Mouse (Mus musculus): ENCODE results near the gene Tmem170b.

Tmem170b gene

DNA sequence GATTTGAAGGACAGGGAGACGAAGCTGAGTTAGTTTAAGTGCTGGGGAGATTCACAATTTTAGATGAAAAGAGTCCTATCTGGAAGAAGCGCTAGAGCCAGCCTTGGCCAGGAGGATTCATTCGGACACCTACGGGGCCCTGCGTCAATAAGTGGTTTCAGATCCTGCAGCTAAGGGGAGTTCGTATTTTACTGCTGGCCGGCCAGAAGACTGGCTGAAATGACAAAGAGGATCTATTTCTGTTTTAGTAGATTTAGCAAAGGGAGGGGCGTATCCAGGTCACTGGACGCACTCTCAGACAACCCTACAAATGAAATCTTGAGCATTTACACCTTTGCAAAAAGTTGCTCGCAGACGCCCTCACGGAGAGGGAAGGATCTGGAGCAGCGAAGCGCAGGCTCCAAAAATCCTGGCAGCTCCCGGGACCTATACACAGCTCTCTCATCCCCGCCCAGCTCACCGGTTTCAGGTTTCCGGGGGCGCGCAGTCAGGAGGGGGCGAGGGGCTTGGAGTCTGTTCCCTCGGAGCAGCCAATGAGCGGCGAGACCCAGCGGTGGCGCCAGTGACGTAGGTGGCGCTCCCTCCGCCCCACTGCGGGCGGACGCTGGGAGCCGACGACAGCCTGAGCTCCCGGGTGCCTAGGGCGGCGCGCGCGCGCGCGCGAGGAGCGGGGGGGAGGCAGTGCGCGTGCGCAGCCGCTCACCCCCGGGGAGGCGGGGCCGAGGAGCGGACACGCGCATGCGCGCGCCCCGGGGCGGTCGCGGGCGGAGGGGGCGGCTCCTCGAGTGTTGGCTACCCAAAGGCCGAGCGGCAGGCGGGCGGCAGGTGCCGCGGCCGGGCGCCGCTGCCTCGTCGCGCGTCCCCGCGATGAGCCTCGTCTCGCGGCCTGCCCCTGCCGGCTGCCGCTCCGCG lies at the start of gene Tmem170b:
Tmem170b (plus strand) TSS at position 809 of the 912 bp plus-strand sequence.
- peak; percentile 97 for DNase-seq (ENCODE audit: low spot score in 2 of 2)

DNA sequence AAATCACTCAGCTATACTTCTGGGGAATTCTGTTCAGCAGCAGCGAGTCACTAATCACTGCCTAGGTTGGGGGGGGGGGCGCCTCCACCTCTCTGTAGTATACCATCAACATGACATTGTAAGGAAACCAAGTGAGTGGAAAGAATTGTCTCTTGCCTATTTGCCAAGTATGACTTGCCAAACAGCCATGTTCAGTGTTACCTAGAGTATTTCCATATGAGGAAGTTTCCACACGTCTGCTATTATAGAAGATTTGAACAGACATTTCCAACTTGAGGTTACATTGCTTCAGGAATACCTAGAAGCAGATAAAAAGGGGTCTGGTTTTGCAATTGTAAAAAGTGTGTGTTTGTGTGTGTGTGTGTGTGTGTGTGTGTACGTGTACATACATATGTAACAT lies 44.7 kb upstream of the Tmem170b start:
- no peak for DNase-seq (ENCODE audit: low spot score in 2 of 2)

DNA sequence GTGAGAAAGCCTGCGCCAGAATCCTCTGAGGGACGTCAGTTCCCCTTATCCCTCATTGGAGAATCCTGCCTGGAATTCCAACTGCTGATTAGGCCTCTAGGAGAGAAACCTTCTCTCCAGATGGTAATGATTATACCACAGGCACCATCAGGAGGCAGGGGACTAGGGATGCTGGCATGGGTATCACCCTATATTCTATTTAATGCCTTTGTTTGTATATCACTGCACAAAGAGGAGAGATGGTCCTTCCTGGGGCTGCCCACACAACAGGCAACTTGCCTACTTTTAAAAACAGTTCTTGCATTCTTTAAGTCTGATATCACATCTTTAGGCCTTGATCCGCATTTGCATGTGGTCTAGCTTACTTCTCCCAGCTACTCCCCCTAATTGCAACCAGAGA lies 37.3 kb upstream of the Tmem170b start:
- no peak for DNase-seq (ENCODE audit: low spot score in 2 of 2)

DNA sequence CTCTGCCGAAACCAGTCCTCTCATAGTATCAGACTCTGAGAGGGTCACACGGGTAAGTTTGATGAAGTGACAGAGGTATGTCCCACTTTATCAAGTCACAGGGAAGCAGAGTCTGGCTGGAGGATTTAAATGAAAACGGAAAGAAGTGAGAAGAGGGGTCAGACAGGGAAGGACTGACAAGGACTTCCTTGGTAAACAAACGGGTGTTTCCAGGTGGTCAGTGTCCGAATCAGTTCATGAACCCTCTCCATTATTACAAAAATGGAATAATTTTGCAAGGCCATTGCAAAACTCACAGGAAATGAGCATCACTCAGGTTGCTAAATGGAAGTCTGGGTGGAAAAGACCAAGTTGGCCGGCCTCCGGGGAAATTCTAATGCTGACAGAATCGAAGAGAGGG lies 36.8 kb upstream of the Tmem170b start:
- DNase-seq (ENCODE audit: low spot score in 2 of 2), result no peak

DNA sequence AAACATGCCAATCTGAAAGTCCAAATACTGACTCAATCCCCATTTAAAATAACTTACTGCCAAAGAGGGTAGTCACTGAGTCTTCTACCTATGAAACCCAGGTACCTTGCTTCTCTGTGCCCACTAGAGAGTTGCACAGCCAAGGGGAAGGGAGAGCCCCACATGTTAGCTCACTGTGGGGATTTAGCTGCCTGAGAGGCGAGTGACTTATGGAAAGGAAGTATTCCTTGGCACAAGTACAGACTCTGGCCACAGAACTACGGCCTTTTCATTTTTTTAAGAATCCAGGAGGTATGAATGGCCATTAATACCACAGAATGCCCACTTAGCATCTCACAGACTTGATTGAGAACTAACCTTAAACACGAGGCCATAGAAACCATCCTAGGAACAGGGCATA lies 35.9 kb upstream of the Tmem170b start:
- DNase-seq (ENCODE audit: low spot score in 2 of 2), result no peak

DNA sequence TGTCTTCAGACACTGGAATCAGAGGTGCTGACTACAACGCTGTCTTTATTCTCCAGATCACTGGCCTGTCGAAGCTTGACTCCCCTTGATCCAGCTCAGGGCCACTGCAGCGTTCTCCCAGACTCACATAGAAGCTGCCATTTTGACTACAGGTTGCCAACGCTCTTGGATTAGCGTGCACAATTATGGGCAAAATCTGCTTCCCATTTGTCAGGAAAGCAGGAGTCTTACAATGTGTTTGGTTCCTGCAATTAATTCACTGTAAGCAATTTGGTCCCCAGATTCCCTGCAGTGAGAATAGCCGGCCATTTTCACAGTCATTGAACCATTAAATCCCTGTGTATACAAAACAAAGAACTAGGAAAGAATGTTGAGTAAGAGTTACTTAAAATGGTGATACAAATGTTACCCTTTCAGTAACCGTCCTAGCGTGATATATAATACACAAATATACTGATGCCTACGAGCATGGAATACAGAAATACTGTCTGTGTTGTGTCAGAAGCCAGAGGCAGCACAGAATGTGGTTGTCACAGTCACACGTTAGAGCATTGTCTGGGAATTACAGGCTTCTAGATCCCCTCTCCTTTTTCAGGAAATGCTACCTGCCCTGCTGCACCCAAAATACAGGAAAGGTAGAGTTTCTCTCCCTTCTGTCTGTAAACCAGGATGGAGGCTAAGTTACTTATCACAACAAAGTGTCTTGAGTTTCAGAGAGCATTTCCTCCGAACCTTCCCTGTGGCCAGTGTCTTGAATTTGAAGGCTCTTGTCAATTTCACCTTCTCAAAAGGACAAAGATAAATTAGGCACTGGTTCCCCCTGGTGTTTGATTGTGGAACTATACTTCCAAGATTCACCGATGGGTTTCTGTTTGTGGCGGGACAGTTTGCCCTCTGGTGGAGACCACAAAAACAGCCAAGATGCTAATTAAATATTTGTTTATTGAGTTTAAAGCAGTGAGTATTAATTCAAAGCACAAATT lies 34.0 kb upstream of the Tmem170b start:
- DNase-seq (ENCODE audit: low spot score in 2 of 2), result peak; percentile 37 to 96

DNA sequence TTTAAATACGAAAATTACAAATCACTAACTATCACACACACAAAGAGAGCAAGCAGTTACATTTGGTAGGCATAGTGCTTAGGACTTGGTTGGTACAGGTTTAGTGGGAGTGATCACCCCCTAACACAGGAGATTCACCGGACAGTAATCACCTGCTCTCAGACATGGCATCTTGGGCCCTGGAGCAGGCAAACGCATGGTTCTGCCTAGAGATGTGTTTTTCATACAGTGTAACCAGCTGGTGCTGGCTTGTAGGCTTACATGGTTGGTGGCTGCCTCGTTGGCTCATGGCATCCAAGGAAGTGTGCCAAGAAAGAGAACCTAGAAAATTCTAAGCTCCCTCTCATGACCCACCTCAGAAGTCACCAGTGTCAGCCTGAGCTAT lies 33.4 kb upstream of the Tmem170b start:
- DNase-seq (ENCODE audit: low spot score in 2 of 2), result no peak

DNA sequence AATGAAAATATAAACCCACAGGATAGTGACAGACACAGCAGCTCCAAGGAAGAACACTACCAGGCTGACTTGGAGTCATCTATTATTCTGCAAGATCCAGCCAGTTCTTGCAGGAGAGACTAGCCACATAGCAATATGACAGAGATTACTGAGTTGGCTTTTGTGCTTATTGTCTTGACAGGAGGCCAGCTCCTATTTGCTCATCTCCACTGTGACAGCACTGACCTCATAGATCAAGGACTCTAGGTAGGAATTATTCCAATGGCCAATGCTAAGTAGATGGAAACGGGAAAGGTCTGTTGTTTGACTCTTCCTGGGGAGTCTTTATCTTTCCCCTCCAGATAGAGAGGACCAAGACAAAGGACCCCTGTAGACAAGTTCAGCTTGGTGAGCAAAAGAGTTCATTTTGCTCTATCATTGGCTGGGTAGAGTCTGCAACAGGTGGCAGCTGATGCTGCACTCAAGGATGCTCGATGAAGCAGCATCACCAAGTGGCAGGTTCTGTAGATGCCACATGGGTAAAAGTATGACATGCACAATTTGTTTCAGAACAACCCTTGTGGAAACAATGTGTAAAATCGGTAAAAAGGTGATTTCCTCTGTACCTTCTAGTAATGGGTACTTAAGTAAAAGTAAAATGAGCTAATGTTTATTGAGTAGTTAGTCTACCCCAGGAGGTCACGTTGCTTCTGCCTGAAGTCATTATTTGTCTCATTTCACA lies 32.4 kb upstream of the Tmem170b start:
- no peak for DNase-seq (ENCODE audit: low spot score in 2 of 2)

DNA sequence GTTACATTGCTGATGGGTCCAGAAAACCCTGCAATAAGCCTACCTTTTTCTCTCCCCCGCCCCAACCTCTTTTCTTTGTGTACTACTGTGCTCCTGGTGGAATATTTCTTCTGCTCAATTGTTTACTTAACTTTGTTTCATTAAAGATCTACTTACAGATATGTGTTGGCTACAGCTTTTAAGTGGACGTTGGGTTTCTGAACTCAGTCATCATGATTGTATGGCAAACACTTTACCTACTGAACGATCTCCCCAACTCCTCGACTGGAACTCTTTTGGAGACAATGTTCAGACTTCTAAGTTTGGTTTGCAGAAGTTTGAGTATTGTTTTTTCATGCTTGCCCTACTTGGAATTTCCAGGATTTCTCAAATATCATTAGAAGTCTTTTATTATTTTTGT lies 24.6 kb upstream of the Tmem170b start:
- no peak for DNase-seq (ENCODE audit: low spot score in 2 of 2)

DNA sequence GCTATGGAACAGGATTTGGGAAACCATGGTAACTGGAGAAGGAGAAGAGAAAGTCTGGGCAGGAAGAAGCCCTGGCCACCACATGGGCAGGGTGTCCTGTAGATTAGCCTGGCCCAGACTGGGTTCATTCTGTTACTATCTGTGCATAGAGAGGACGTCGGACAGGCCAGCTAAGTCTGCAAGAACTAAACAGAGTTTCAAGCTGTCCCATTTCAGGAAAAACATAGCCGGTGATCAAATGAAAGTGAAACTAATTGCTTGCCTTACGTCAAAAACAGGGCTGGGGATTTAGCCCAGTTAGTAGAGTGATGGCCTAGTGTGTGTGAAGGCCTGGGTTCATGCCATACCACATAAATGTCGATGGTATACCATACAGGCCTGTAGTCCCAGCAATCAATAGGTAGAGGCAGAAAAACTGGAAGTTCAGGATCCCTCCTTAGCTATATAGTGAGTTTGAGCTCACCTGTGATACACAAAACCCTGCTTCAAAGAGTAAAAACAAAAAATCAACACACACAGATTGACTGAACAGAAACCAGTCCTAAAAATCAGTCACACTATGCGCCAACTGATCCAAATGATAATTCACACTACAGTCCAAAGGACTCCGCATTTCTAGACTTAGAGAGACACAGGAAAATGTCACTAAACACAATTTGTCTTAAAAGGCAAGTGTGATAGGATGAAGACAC lies 21.9 kb upstream of the Tmem170b start:
- no peak for DNase-seq (ENCODE audit: low spot score in 2 of 2)

DNA sequence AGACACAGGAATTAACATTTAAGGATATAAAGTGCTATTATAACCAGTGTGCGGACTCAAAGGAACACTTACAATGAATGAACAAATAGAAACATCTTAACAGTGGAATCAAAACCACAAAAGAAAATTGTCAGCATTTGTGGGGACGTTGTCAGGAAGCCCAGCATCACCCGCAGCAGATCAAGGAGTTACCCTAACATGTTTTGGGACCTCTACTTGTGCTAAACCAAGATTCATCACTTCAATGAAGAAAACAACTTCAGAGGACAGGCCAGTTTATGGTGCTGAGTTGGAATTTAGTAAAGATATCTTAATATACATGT lies 21.4 kb upstream of the Tmem170b start:
- DNase-seq (ENCODE audit: low spot score in 2 of 2), result no peak

DNA sequence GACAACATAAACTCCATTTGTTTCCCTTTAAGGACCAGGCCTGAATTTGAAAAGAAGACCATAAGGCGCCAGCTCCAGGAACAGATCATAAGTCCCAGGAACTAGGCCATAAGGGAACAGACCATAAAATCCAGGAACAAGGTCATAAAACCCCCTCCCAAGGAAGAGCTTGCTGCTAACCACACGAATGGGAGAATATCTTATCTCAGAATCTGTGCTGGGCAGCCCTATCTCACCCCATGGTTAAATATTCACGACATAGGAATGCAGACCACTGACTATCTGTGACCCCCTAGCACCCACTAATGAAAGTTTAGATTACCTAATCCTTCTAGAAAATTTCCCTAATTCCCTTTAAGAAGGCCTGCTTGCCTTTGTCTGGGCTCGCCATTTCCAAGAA lies 20.8 kb upstream of the Tmem170b start:
- no peak for DNase-seq (ENCODE audit: low spot score in 2 of 2)

DNA sequence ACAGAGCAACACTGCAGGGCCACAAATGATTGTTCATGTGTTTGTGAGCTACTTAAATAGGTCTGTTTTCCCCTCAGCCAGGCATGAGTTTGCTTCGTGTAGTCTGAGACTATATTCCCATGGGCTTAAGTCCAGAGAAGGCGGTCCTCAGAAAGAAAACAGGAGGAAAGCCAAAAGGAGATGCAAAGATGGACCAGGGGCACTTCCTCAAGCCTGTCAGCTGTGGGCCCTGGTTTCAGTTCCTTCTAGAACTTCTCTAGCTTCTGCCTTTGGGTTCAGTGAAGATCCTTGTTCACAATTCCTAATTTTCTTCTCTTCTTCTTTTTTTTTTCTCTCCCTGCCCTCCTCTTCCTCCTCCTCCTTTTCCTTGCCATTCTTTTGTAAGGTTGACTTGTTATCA lies 9.0 kb upstream of the Tmem170b start:
- no peak for DNase-seq (ENCODE audit: low spot score in 2 of 2)

DNA sequence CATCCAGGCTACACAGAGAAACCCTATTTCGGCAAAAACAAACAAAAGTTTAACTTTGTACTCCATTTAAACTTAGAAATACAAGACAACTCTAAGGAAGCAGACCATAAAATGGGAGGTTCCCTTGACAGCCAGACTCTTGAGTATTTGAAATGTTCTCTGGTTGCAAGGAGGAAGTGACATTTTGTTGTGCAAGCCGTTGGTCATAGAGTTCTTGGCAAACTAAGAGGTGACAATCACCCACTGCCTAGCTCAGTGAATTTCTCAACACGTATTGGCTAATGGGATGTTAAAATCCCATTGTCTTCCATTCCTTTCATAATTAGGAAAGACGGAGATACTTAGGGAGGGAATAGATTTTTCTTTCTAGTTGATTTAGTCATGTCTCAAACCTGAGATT lies 5.7 kb upstream of the Tmem170b start:
- DNase-seq (ENCODE audit: low spot score in 2 of 2), result no peak

DNA sequence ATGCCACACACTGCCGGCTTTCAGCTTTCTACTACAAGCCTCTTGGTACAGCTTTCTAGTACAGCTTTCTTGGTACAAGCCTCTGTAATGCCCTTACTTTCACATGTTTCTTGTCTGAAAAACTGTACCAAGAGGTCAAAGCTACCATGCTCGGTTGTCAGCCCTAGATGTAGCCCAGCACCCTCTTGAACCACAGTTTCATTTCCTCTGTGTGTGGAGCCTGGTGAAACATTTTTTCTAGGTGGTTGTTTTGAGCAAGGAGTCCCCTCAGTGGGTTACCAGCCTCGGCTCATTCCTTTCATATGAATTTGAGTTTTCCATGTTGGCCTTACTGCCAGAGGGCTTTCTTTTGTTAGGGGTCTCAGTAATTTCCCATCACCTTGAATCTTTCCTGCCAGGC lies 4.7 kb upstream of the Tmem170b start:
- no peak for DNase-seq (ENCODE audit: low spot score in 2 of 2)

DNA sequence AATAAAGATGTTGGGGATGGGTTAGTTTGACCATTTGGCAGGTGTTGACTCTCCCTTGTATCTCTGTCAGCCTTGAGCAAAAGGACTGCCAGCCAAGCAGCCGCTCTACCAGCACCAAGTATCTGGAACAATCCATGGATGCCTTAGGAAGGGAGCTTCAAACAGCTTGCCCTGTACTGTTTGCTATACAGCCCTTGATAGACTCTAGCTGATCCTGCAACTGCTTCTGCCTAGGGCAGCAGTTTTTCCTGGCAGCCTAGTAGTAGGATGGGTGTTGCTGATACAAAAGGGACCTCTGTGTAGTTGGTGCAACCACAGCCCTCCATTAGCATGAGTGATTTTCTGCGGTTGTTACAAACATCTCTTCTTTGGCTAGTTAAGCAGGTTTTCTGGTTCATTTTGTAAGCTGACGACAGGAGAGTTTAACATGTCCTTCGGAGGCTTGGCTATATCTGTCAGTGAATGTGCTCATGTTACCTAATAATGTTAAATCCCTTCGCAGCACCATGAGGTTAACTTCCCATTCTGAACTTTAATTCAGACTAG lies 1.7 kb upstream of the Tmem170b start:
- DNase-seq (ENCODE audit: low spot score in 2 of 2), result no peak

DNA sequence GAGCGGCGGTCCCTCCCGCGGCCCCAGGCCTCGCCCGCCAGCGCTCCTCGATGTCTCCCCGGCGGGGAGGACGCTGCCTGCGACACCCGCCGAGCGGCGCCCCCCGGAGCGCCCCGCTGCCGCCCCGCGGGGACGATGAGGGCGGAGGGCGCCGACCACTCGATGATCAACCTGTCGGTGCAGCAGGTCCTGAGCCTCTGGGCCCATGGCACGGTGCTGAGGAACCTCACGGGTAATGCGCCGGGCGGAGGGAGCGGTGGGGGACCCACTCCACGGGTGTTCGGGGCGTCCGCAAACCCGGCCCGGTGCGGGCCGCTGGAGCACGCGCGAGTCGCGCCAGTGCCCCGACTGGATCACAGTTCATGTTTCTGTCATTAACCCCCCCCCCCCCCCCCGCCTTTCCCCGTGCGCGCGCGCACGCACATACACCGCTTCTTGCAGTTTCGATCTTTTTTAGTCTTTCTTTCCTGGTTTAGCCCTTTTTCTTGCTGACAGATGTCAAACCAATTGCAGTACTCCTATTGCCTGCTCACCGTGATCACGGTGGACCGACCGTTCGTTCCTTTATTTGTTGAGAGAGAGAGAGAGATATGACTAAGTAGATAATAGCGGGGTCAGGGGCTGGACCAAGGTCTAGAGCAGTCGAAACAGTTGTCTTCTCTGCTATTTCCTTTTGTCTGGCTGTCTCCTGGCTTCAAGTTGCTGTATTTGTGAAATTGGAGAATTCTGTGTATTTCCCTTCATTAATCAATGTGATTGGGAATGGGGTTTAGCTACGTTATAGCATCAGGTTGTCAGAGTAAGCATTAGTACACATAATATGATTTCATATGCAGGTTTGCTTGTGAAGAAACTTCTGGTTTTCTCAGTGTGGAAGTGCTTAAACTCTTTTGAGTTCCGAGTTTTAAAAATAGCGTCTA lies 634 bp downstream of the Tmem170b start:
- peak in 1 of 2 experiments; percentile 42 for DNase-seq (ENCODE audit: low spot score in 2 of 2)

DNA sequence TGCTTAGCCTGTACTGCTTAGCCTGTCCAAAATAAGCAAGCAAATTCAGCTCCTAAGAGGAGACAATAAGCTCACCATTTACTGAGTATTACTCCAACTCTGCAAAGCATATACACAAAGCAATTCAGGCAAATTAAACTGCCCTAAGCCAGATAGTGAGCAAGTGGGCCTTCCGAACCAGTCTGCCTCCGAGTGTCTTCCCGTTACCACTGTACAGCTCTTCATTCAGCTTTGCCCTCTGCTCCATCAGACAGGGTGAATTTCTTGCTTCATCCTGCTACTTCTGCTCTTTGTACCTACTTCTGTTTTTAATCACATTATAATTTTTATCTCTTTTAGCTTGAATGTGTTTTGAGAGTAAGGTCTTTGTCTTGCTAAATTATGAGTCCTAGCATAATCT lies 1.9 kb downstream of the Tmem170b start:
- no peak for DNase-seq (ENCODE audit: low spot score in 2 of 2)

DNA sequence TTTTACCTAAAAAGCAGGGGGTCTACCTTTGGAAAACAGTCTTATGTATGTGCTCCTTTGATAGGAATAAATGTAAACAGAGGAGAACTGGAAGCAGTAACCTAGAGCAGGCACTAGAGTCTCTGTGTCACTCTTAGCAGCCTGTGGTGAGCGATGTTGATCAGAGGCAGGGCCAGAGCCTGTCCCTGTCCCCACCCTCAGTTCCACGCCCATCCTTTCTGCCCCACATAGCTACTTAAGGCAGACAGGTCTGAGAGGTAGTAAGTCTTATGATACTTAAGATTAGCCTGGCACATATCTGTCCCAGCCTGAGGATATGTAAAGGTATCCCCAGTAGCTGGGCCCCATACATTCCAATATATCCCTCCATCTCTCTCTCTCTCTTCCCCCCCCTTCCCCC lies 2.9 kb downstream of the Tmem170b start:
- no peak for DNase-seq (ENCODE audit: low spot score in 2 of 2)

DNA sequence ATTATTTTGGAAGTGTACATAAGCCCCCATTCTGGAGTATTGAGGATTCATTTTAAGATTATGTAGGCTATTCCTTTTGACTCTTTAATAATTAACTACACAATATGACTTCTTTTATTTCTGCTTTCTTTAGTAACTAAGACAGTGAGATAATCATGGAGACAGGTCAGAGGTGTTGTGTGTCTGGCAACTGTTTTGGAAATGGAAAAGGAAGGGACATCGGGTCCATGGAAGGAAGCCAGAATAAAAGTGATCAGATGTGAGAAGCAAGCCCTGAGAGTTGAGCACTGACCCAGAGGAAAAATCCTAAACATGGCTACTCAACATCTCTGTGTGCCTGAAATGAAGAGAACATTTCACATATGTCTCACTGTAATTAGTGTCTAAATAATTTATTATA lies 5.3 kb downstream of the Tmem170b start:
- DNase-seq (ENCODE audit: low spot score in 2 of 2), result no peak
